Mouse (Mus musculus) lung, postnatal 0 days (tissue): ENCODE data around the gene Bpifb9a. TPM values are rescaled to one million over a fixed set of nuclear protein-coding genes. Genes with fewer than 3 reads are reported as not detected.
"Not testable (repeated sequence)": the region's sequence is repeated elsewhere in the genome, so short reads cannot be mapped to it uniquely, and the experiment has no call there.

Experiments
- ATAC-seq: fragments of 200-750 bp; cut with Nextera tagmentation; 2 replicates; pipeline ENCODE4 v1.8.0; 2017; ENCODE audit warnings: moderate library complexity
- DNase-seq: peaks from one replicate; pipeline ENCODE4 v3.0.0-alpha.2; 2016; ENCODE audit warnings: low spot score
- H3K27ac ChIP-seq: fragments of 300-500 bp; sonication (generic); 2 replicates; pipeline ENCODE4 v1.5.1; 2014; ENCODE audit warnings: antibody characterized with exemption, mild to moderate bottlenecking, low read length, mixed read lengths
- H3K27me3 ChIP-seq: fragments of 300-500 bp; sonication (generic); replicated peaks from 2 replicates; pipeline ENCODE4 v1.6.1; 2014; ENCODE audit warnings: low read length, mixed read lengths; ENCODE audit not compliant: insufficient read depth
- H3K36me3 ChIP-seq: fragments of 300-500 bp; sonication (generic); 2 replicates; pipeline ENCODE4 v1.6.1; 2014; ENCODE audit warnings: low read length, mixed read lengths; ENCODE audit not compliant: insufficient read depth
- H3K4me1 ChIP-seq: fragments of 300-500 bp; sonication (generic); 2 replicates; pipeline ENCODE4 v1.6.1; 2014; ENCODE audit warnings: antibody characterized with exemption, low read depth, low read length, mixed read lengths; ENCODE audit not compliant: insufficient read depth
- H3K4me2 ChIP-seq: fragments of 300-500 bp; sonication (generic); replicated peaks from 2 replicates; pipeline ENCODE4 v1.6.1; 2014; ENCODE audit warnings: low read depth, mild to moderate bottlenecking, low read length, moderate library complexity, mixed read lengths
- H3K4me3 ChIP-seq: fragments of 300-500 bp; sonication (generic); 2 replicates; pipeline ENCODE4 v1.5.1; 2014; ENCODE audit warnings: low read depth, low read length
- H3K9ac ChIP-seq: fragments of 300-500 bp; sonication (generic); replicated peaks from 2 replicates; pipeline ENCODE4 v1.6.1; 2014; ENCODE audit warnings: low read depth, mild to moderate bottlenecking
- H3K9me3 ChIP-seq: fragments of 300-500 bp; sonication (generic); 2 replicates; pipeline ENCODE4 v1.6.1; 2016; ENCODE audit warnings: low read length, mixed read lengths
- CTCF ChIP-seq: IDR thresholded peaks from 2 replicates; pipeline ENCODE4 v1.5.1; 2016; ENCODE audit warnings: antibody characterized with exemption, mild to moderate bottlenecking
- EP300 ChIP-seq: IDR thresholded peaks from 2 replicates; pipeline ENCODE4 v1.6.1; 2016; ENCODE audit warnings: antibody characterized with exemption, mild to moderate bottlenecking, control low read depth
- WGBS: fragments of 180-500 bp; shearing (Covaris S2); extraction: QIAGEN DNeasy Blood & Tissue Kit; methylation state at CpG from one replicate; pipeline ENCODE4 v1.1.7; 2014; 5-methylcytosine and 5-hydroxymethylcytosine counted together
- polyA plus RNA-seq: library from polyadenylated mRNA; unstranded; fragments of >200 nt; fragmentation: Nextera tagmentation; extraction: Ambion mirVana; gene quantifications from 2 replicates; pipeline ENCODE4 v1.2.1, GENCODE M21; 2015

The Bpifb9a gene
- polyA plus RNA-seq, 1 experiment from 2014 or later, result not detected

DNA sequence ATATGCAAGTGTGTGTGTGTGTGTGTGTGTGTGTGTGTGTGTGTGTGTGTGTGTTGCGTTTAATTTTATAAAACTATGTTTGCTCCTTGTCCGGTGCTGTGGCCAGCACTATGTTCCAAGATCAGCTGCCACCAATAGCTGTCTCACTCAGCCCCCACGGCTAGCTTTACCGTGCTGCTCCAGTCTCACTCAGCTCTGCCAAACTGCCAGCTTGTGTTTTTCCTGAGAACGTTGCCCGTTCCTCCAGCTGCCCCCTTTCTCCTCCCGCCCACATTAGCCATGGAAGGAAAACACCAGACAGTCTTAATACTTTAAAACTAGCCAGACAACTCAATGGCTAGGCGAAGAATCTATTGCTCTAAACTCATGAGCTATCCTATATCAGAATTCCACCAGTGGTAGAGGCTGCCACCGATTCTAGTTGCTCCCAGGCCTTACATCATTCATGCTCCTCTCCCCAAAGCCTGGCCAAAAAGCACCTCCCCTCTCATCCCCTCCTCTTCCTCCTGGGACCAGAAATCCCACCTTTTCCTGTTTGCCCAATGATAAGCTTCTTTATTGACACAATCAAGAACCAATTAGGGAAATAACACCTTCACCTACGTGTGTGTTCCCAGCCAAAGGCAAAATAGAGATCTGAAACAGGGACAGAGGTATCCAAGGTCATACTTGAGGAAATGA, 14.2 kb upstream of the Bpifb9a start:
- DNase-seq (no peak), ATAC-seq (no peak)
- Histone ChIP-seq H3K36me3 (no peaks in the 10 kb centered on the region), H3K4me3 (no peak overlapping the region), H3K4me2 (no peak overlapping the region), H3K27ac (no peak overlapping the region), H3K4me1 (no peaks in the 10 kb centered on the region), H3K27me3 (no peaks in the 10 kb centered on the region), H3K9me3 (no peaks in the 10 kb centered on the region), H3K9ac (no peak overlapping the region)
- WGBS, result 83% methylated on average over 10 of the region's 10 CpGs
- TF ChIP-seq CTCF (no peak), EP300 (no peak)

DNA sequence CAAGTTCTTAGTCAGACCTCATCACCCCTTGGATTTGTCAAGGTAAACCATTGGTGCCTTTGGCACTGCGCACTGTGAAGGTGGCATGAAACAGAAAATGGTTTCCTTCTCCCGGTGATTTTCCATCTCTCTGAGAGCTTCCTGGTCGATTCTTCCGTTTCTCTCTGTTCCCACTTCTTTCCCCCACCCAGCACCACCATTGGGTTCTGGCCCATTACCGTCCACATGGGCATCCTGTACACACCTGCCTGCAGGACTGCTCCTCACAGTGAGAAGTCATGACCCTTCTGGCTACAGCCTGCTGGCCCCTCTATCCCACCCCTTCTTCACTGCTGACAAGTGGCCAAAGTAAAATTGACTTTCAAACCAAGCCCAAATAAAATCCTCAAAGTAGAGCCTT, 12.3 kb upstream of the Bpifb9a start:
- TF ChIP-seq EP300 (no peak), CTCF (no peak)
- Histone ChIP-seq H3K27me3 (no peaks in the 10 kb centered on the region), H3K4me2 (no peak overlapping the region), H3K36me3 (no peaks in the 10 kb centered on the region), H3K27ac (no peak overlapping the region), H3K4me1 (no peaks in the 10 kb centered on the region), H3K9ac (no peak overlapping the region), H3K9me3 (no peaks in the 10 kb centered on the region), H3K4me3 (no peak overlapping the region)
- DNase-seq (no peak), ATAC-seq (no peak)
- 86% methylated on average over 5 of the region's 5 CpGs for WGBS

DNA sequence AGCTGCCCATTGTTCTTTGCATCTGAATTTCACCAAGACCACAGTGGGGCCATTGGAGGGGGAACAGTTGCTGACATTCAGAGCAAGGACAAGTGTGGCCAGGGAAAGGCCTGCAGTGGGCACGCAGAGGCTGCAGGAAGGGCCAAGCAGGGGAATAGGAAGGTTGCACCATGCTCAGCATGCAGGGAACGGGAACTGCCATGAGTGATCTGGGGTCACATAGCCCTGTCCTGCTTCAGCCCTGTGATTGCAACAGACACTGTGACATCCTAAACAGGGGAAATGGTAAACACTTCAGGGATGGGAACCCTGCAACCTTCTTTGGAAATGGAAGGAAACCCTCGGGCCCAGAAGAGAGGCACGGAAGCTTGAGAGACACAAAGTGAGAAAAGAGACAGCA, 2.4 kb upstream of the Bpifb9a start:
- 80% methylated on average over 2 of the region's 4 CpGs for WGBS
- H3K4me1 ChIP-seq, DNase-seq: not testable (repeated sequence)

DNA sequence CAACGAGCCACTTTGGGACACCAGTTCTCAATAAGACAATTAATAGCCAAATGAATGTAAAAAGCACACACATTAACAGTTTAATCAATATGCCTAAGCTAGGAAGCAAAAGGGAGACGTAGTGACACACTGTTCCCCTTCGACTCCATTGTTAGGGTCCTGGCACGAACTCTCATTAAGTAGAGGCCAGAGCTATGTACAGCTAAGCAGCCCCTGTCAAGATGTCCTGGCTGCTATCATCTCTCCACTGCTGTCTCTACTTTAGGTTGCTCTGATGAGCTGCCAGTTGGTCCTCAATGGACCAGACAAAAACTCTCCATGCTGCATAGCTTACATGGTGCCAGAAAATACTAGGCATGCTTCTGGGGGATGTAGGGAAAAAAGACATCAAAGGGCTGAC, 1.9 kb upstream of the Bpifb9a start:
- Histone ChIP-seq H3K9ac (no peak overlapping the region), H3K27ac (no peak overlapping the region), H3K9me3 (no peaks in the 10 kb centered on the region), H3K4me1 (no peaks in the 10 kb centered on the region), H3K4me2 (no peak overlapping the region), H3K27me3 (no peaks in the 10 kb centered on the region), H3K4me3 (no peak overlapping the region), H3K36me3 (no peaks in the 10 kb centered on the region)
- ATAC-seq, result no peak
- WGBS, result 66% methylated on average over 4 of the region's 4 CpGs
- TF ChIP-seq EP300, result no peak
- no peak for TF ChIP-seq CTCF
- DNase-seq, result no peak

More for the DNA sequence above, 2.4 kb upstream of the Bpifb9a start:
- not testable (repeated sequence) for ATAC-seq, H3K36me3 ChIP-seq, H3K27ac ChIP-seq, H3K9ac ChIP-seq, H3K4me3 ChIP-seq, H3K27me3 ChIP-seq, H3K4me2 ChIP-seq, H3K9me3 ChIP-seq

DNA sequence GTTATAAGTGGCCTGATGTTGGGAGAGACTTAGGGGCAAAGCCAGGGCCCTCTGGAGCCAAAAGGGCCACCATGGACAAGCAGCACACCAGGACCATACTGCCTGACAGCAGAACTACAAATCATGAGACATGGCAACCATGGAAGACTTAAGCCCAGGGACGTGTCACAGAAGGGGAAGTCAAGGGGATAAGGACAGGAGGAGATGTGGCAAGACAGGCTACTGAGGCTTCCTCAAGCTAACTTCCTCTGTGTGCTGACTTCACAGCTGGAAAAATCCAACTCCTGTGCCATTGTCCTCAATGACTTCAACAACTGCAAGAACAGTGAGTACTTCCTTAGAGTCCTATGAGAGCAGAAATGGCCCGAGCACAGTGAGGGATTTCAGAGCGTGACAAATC, 6.7 kb downstream of the Bpifb9a start:
- not testable (repeated sequence) for H3K4me3 ChIP-seq, H3K9ac ChIP-seq, H3K4me2 ChIP-seq, H3K4me1 ChIP-seq, H3K27ac ChIP-seq, H3K9me3 ChIP-seq, H3K27me3 ChIP-seq, H3K36me3 ChIP-seq, DNase-seq
- ATAC-seq, result 0 out of 2 replicates have a peak, but pooled peaks have one; percentile 23
- WGBS, result 80% methylated on average over 3 of the region's 3 CpGs

DNA sequence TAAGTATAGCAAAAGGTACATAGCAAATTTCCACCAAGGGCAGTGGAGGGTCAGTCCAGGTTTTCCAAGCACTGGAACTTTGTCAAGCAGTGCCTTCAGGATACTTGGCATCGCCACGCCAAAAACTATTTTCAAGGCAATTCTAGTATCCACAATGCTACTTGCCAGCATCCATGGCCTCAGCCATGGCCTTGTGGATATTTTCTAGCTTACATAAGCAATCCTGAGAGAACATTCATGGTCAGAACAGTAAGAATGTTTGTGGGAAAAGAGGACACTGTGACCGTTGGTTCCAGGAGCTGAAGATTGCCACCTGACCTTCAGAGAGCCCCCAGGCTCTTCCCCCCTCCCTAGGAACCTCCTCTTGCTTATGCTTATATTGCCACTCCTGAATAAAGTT, 34.2 kb downstream of the Bpifb9a start:
- H3K4me1 ChIP-seq, H3K36me3 ChIP-seq, H3K9ac ChIP-seq, H3K27me3 ChIP-seq, DNase-seq, H3K27ac ChIP-seq, H3K4me3 ChIP-seq, ATAC-seq, H3K4me2 ChIP-seq, H3K9me3 ChIP-seq: not testable (repeated sequence)
- 86% methylated on average over 3 of the region's 3 CpGs for WGBS

DNA sequence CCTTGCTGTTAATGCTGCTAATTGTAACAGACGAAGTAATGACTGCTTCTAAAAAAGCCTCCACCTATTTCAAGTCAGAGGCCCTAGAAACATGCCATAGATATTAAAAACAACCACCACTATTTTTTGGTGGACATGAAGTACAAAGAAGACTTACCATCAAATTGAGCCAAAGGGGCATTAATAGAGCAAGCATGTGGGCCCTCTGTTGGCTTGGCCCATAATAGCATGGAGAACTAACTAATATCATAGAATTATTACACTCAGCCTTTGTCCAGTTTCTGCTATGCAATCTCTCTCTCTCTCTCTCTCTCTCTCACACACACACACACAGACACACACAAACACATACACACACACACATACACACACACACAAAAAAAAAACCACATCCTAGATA, 35.2 kb downstream of the Bpifb9a start:
- H3K4me3 ChIP-seq, result no peak overlapping the region
- H3K4me2 ChIP-seq, result no peak overlapping the region
- no peaks in the 10 kb centered on the region for H3K4me1 ChIP-seq
- no peak overlapping the region for H3K9ac ChIP-seq
- H3K36me3 ChIP-seq, result no peaks in the 10 kb centered on the region
- WGBS, result 91% methylated on average over 1 of the region's 1 CpGs
- H3K9me3 ChIP-seq, result no peaks in the 10 kb centered on the region
- DNase-seq (no peak), ATAC-seq (no peak)
- no peak overlapping the region for H3K27ac ChIP-seq
- TF ChIP-seq EP300 (no peak), CTCF (peak; percentile 43)
- no peaks in the 10 kb centered on the region for H3K27me3 ChIP-seq
